Mouse (Mus musculus) kidney, adult 2 months (tissue): ENCODE results near the gene Olfr1441.

ENCODE experiments used
- CTCF ChIP-seq: fragments of 200-500 bp; conservative IDR thresholded peaks from 2 replicates; pipeline ENCODE4 v1.5.1; 2011; ENCODE audit warnings: low read depth, mild to moderate bottlenecking, control low read depth, low read length, moderate library complexity, mixed read lengths; ENCODE audit not compliant: insufficient read depth, insufficient read length
- POLR2A ChIP-seq: fragments of 200-500 bp; IDR thresholded peaks from one replicate; pipeline ENCODE4 v1.6.1; 2011; ENCODE audit warnings: low read depth, low read length, control low read depth

DNA sequence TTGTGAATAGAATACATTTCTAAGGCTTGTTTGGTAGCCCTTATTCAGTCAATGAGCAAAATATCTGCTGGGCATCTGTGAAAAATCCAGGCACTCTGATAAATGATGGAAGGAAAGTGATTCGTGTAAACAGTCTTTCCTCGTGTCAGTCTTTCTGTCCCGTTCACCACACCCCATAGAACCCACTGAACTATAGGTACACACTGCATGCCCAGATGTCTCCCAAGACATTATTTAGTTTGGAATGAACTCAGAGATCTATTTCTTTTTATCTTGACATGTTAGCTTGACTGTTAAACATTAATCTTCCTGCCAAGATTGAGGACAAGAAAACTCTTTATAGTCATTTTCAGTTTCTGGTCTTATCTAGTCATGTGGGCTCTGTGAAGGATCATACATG lies 1.1 kb downstream of the Olfr1441 start:
- TF ChIP-seq CTCF (no peak), POLR2A (no peak)
